Mouse (Mus musculus) limb, embryonic 12.5 days (tissue): ENCODE measurements around the gene Dock8. TPM values are rescaled to one million over a fixed set of nuclear protein-coding genes. Genes with fewer than 3 reads are reported as not detected.

Source experiments
- ATAC-seq: fragments of 200-750 bp; cut with Nextera tagmentation; 2 replicates; pipeline ENCODE4 v1.8.0; 2017; ENCODE audit warnings: low read depth, moderate TSS enrichment; ENCODE audit not compliant: insufficient number of reproducible peaks, insufficient read depth, low FRiP score, low TSS enrichment
- H3K27ac ChIP-seq: fragments of 300-500 bp; sonication (generic); 2 replicates; pipeline ENCODE4 v1.5.1; 2016; ENCODE audit warnings: mild to moderate bottlenecking, moderate library complexity
- H3K27me3 ChIP-seq: fragments of 300-500 bp; sonication (generic); 2 replicates; pipeline ENCODE4 v1.6.1; 2016; ENCODE audit warnings: mild to moderate bottlenecking, moderate library complexity
- H3K36me3 ChIP-seq: fragments of 300-500 bp; sonication (generic); 2 replicates; pipeline ENCODE4 v1.6.1; 2016; ENCODE audit warnings: mild to moderate bottlenecking, moderate library complexity
- H3K4me1 ChIP-seq: fragments of 300-500 bp; sonication (generic); replicated peaks from 2 replicates; pipeline ENCODE4 v1.6.1; 2016
- H3K4me2 ChIP-seq: fragments of 300-500 bp; sonication (generic); 2 replicates; pipeline ENCODE4 v1.6.1; 2016; ENCODE audit warnings: mild to moderate bottlenecking, moderate library complexity
- H3K4me3 ChIP-seq: fragments of 300-500 bp; sonication (generic); replicated peaks from 2 replicates; pipeline ENCODE4 v1.5.1; 2016; ENCODE audit warnings: mild to moderate bottlenecking
- H3K9ac ChIP-seq: fragments of 300-500 bp; sonication (generic); replicated peaks from 2 replicates; pipeline ENCODE4 v1.6.1; 2016; ENCODE audit warnings: mild to moderate bottlenecking, moderate library complexity
- H3K9me3 ChIP-seq: fragments of 300-500 bp; sonication (generic); 2 replicates; pipeline ENCODE4 v1.6.1; 2016; ENCODE audit warnings: mild to moderate bottlenecking, moderate library complexity
- WGBS: fragments of 180-500 bp; shearing (Covaris S2); methylation state at CpG from one replicate; pipeline ENCODE4 v1.1.7; 2016; 5-methylcytosine and 5-hydroxymethylcytosine counted together
- polyA plus RNA-seq: library from polyadenylated mRNA; unstranded; fragments of >200 nt; fragmentation: Nextera tagmentation; extraction: Ambion mirVana; gene quantifications from 2 replicates; pipeline ENCODE4 v1.2.1, GENCODE M21; 2016

Gene Dock8
- polyA plus RNA-seq, 1 experiment from 2014 or later: 2.7 TPM

DNA sequence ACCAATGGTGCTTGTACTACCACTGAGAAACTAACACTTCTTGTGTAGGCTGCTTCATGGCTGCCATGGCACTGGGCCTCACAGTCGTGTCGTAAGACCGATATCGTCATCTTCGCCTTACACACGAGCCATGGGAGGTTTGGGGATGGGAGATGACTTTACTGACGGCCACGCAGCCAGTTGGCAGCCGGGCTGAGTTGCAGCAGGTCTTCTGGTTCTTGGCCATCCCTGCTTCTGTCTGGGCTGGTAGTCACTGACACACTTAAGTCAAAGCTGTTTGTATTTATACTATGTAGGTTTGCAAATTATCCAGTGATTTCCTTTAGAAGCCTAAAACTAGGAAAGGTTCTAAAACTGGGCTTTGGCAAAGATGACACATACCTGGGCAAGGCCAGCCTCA, 194.4 kb downstream of the Dock8 start:
- Histone ChIP-seq H3K4me3 (no peak overlapping the region), H3K9me3 (no peaks in the 10 kb centered on the region), H3K27ac (no peak overlapping the region), H3K27me3 (no peaks in the 10 kb centered on the region), H3K4me1 (peaks cover 6% of the 10 kb centered on the region), H3K36me3 (no peaks in the 10 kb centered on the region), H3K4me2 (no peak overlapping the region), H3K9ac (no peak overlapping the region)
- WGBS: 94% methylated on average over 9 of the region's 9 CpGs
- no peak for ATAC-seq

DNA sequence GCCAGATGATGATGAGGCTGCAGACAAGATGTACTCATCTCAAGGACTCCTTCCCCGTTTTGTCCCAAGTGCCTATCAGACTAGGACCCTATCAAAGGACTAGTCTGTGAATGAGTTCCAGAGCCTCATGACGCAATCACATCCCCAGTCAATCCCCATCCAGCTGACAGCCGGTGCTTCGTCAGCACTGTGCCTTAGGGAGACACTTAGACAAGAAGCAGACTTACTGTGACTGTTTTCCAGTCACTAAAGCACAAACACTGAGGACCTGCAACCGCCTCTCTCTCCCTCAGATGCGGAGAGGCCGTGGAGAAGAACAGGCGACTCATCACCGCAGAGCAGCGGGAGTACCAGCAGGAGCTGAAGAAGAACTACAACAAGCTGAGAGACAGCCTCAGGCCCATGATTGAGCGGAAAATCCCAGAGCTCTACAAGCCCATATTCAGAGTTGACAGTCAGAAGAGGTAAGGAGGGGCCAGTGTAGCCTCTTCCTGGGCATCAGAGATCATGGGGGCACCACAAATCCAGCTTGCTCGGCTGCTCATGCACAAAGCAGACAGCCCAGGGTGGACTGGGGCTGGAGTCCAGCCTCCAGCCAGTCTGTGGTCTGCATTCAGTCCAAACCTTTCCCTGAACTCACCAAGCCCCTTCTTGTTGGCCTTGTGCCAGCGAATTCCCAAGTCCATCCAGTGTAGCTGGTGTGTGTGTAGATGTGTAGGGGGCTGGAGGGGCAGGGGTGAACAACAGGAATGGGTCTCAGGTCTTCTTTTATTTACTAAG, 200.9 kb downstream of the Dock8 start:
- peaks cover 22% of the 10 kb centered on the region for H3K4me1 ChIP-seq
- H3K4me3 ChIP-seq: no peak overlapping the region
- H3K4me2 ChIP-seq: no peak overlapping the region
- H3K9ac ChIP-seq: no peak overlapping the region
- ATAC-seq: peak; percentile 26; the same call in 1 of the 2 replicates
- peak overlapping the region; percentile 45; the same call in 1 of the 2 replicates for H3K27ac ChIP-seq
- H3K27me3 ChIP-seq: no peaks in the 10 kb centered on the region
- 79% methylated on average over 13 of the region's 13 CpGs for WGBS
- no peaks in the 10 kb centered on the region for H3K36me3 ChIP-seq
- no peaks in the 10 kb centered on the region for H3K9me3 ChIP-seq

DNA sequence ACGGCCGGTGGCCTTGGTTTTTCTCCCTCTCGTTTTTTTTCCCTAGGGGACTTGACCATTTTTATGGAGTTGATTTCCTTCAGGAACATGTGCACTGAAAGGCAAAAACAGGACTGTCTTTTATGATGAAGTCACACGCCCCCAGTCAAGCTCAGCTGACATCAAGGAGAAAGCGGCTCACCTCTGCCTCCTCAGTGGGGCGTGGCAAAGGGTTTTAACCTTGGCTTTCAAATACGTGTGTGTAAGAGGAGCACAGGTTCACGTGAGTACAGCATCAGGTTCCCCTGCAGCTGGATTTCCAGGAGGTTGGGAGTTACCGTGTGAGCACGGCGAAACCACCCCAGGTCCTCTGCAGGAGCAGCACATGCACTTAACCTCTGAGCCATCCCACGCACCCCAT, 203.7 kb downstream of the Dock8 start:
- no peaks in the 10 kb centered on the region for H3K36me3 ChIP-seq
- no peak overlapping the region for H3K4me3 ChIP-seq
- 64% methylated on average over 12 of the region's 12 CpGs for WGBS
- H3K27me3 ChIP-seq: peaks cover 3% of the 10 kb centered on the region; the same call in 1 of the 2 replicates
- H3K9ac ChIP-seq: no peak overlapping the region
- H3K4me2 ChIP-seq: no peak overlapping the region
- H3K4me1 ChIP-seq: peaks cover 34% of the 10 kb centered on the region
- H3K9me3 ChIP-seq: no peaks in the 10 kb centered on the region
- H3K27ac ChIP-seq: no peak overlapping the region
- ATAC-seq: no peak

DNA sequence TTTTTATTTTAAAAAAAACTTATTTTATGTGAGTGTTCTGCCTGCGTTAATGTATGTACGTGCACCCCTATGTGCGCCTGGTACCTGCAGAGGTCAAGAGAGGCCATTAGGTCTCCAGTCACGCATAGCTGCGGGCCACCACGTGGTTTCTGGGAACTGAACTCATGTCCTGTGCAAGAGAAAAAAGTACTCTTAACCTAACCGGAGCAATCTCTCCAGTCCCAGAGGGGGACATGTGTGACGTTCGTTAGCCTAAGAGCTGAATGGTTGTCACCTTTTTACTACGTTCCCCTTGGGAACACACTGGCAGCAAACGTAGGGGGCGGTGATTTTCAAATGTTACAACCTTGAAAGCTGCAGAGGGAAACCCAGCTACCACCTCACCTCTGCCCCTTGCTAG, 207.6 kb downstream of the Dock8 start:
- Histone ChIP-seq H3K9ac (no peak overlapping the region), H3K9me3 (no peaks in the 10 kb centered on the region), H3K4me2 (no peak overlapping the region), H3K27ac (no peak overlapping the region; the same call in 1 of the 2 replicates), H3K36me3 (no peaks in the 10 kb centered on the region), H3K4me1 (peaks cover 34% of the 10 kb centered on the region), H3K27me3 (peaks cover 7% of the 10 kb centered on the region), H3K4me3 (no peak overlapping the region)
- 57% methylated on average over 12 of the region's 12 CpGs for WGBS
- ATAC-seq: no peak

DNA sequence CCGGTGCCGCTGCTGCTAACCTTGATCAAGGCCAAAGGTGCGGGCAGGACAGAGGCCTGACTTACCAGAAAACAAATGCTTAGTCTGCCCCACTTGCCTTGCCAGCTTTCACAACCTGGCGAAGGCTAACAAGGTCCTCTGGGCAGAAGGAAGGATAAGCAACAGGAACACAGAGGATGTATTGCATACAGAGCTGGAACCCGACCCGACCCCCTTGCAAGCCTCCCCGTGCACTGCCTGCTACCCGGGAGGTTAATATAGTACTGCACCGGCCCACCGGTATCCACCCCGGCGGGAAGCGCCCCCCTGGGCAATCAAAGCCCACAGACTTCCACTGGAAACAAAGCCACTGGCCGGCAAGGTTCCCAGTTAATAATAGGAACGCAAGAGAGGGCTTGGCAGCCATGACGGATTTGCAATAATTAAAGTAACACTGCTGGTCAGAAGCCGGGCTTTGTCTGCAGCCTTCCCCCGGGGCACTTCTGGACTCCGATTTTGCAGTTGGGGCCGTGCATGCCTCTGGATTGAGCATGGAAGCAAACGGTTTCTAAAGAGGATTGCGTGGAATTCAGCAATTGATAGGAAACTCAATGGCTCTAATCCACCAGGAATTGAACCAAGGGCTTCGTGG, 208.5 kb downstream of the Dock8 start:
- no peak overlapping the region for H3K4me3 ChIP-seq
- 15% methylated on average over 23 of the region's 23 CpGs for WGBS
- ATAC-seq: no peak; the same call in 1 of the 2 replicates

DNA sequence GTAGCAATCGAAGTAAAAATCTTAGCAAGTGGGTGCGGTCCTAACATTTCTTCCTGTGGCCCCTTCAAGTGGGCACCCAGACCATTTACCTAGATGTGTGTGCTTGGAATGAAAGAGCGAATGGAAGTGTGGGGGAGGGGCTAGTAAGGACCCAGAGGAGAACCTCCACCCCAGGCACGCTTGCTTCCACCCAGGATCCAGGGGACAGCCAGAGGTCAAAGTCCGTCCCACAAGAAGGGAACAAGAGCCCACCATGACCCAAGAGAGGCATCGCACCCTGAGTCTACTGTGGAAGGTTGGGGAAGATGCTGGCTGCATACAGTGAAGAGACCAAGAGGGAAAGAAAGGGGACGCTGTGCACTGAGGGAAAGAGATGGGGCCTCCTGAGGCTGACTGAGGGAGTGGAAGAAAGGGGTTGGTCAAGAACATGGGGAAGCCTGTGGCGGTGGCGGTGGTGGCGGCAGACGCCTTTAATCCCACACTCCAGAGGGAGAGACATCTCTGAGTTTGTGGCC, 209.3 kb downstream of the Dock8 start:
- H3K36me3 ChIP-seq: no peaks in the 10 kb centered on the region
- H3K9ac ChIP-seq: no peak overlapping the region
- H3K4me2 ChIP-seq: no peak overlapping the region
- 81% methylated on average over 11 of the region's 11 CpGs for WGBS
- no peak overlapping the region for H3K27ac ChIP-seq
- H3K4me1 ChIP-seq: peaks cover 29% of the 10 kb centered on the region
- no peak overlapping the region for H3K4me3 ChIP-seq
- no peak for ATAC-seq
- H3K9me3 ChIP-seq: peaks cover 5% of the 10 kb centered on the region; the same call in 1 of the 2 replicates
- H3K27me3 ChIP-seq: peaks cover 7% of the 10 kb centered on the region

More for the DNA sequence above, 208.5 kb downstream of the Dock8 start:
- peaks cover 33% of the 10 kb centered on the region for H3K4me1 ChIP-seq
- H3K27ac ChIP-seq: peak overlapping the region; percentile 66; the same call in 1 of the 2 replicates
- H3K27me3 ChIP-seq: peaks cover 7% of the 10 kb centered on the region
- H3K4me2 ChIP-seq: peak overlapping the region; percentile 48
- H3K9me3 ChIP-seq: no peaks in the 10 kb centered on the region
- H3K36me3 ChIP-seq: no peaks in the 10 kb centered on the region
- H3K9ac ChIP-seq: no peak overlapping the region

DNA sequence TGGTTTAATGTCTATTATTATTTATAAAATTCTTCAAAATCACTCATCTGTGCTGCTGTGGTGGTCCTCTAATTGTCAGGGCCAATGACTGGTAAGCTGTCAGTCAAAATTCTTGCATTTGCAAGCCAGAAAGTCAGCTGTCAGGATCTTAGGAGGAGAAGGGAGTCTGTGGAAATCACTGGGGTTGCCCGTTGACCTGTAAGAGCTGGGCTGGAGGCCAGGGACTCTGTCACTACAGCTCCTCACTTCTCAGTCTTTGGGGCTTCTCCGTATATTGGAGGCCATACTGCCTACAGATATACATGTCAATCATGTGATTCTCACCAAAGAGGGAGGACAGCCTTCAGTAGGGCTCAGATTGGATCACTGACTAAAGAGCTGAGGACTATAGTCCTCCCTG, 221.3 kb downstream of the Dock8 start:
- no peak for ATAC-seq
- Histone ChIP-seq H3K9me3 (no peaks in the 10 kb centered on the region), H3K9ac (no peak overlapping the region), H3K27me3 (no peaks in the 10 kb centered on the region), H3K27ac (no peak overlapping the region), H3K4me2 (no peak overlapping the region), H3K36me3 (no peaks in the 10 kb centered on the region), H3K4me3 (no peak overlapping the region), H3K4me1 (no peaks in the 10 kb centered on the region)
- 76% methylated on average over 2 of the region's 2 CpGs for WGBS

DNA sequence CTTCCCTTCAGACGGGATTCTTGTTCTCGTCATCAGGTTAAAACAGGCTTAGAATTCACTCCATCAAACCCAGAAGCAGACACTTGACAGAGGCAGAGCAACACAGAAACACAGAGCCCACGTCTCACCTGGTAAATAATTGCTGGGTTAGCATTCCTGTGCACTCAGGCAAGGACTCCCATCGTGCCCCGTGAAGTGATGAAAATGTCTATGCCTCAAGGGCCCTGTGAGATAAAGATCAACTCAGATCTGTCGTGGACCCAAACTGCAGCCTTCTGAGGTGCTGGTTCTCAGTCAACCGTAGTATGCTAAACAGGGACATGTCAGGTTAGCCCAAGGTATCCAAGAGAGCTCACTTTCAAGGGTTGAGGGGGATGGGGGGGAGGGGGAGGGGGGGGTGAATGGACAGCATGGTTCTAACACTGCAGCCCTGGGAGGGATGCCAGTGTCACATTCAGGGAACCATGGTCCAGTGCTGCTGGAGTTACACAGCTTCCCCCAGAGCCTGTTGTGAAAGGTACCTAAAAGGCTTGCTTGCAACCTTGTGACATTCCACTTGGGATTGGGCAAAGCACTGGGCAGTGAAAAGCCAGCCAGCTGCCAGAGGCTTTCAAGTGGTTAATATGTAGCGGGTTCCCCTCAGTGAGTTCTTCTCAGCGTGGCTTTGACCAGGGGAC, 222.8 kb downstream of the Dock8 start:
- Histone ChIP-seq H3K4me3 (no peak overlapping the region), H3K9me3 (no peaks in the 10 kb centered on the region), H3K27ac (no peak overlapping the region), H3K4me1 (no peaks in the 10 kb centered on the region), H3K27me3 (no peaks in the 10 kb centered on the region), H3K4me2 (no peak overlapping the region), H3K9ac (no peak overlapping the region), H3K36me3 (no peaks in the 10 kb centered on the region)
- WGBS: 62% methylated on average over 9 of the region's 9 CpGs
- no peak for ATAC-seq

DNA sequence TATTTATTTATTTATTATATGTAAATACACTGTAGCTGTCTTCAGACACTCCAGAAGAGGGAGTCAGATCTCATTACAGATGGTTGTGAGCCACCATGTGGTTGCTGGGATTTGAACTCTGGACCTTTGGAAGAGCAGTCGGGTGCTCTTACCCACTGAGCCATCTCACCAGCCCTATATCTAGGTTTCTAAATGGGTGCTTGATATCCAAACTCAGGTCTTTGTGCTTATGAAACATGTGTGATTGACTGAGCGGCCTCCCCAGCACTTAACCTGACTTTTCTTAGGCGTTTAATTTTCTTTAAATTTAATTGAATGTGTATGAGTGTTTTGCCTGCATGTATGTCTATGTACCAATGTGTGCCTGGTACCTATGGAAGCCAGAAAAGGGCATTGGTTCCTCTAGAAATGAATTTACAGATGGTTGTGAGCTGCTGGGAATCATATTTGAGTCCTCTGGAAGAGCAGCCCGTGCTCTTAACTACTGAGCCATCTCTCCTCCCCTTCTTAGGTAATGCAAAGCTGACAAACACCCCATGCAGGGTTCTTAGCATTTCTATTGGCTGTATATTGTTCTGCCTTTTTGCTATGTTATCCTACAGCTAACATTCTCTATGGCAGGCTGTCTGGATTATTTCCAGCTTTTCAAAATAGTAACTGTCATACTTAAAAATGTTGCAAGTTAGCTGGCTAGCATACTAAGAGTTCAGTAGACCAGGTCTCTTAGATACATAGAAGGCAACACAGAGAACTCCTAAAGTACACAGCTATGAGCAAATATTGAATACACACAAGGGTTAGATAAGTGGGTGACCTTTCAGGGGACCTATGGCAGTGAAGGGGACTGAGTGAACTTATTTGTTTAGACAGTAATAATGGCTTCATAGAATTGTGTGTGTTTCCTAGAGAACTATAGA, 231.0 kb downstream of the Dock8 start:
- H3K36me3 ChIP-seq: no peaks in the 10 kb centered on the region
- no peak overlapping the region for H3K9ac ChIP-seq
- H3K4me3 ChIP-seq: no peak overlapping the region
- H3K27me3 ChIP-seq: no peaks in the 10 kb centered on the region
- no peak overlapping the region for H3K27ac ChIP-seq
- H3K4me1 ChIP-seq: no peaks in the 10 kb centered on the region
- no peaks in the 10 kb centered on the region for H3K9me3 ChIP-seq
- ATAC-seq: no peak
- WGBS: 83% methylated on average over 4 of the region's 4 CpGs
- H3K4me2 ChIP-seq: no peak overlapping the region

DNA sequence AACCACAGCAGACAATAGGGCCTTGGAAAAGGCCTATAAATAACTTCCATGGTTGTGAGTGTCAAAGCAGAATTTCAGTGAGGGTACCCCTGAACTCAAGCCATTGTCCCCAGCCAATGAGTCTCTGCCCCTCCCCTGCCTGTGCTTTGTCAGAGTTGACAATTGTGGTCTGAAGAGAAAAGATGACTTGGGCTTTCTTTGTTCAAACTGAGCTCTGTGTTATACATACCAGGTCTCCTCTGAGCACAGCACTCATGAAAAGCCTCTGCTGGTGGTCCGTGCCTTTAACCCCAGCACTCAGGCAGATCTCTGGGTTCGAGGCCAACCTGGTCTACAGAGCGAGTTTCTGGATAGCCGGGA, 231.6 kb downstream of the Dock8 start:
- Histone ChIP-seq H3K4me2 (no peak overlapping the region), H3K27ac (no peak overlapping the region), H3K36me3 (no peaks in the 10 kb centered on the region), H3K27me3 (peaks cover under 1% of the 10 kb centered on the region; the same call in 1 of the 2 replicates), H3K4me3 (no peak overlapping the region), H3K9me3 (no peaks in the 10 kb centered on the region), H3K4me1 (no peaks in the 10 kb centered on the region), H3K9ac (no peak overlapping the region)
- 96% methylated on average over 4 of the region's 4 CpGs for WGBS
- ATAC-seq: no peak
